Mouse (Mus musculus): ENCODE data around the gene Prrx1. TPM values are rescaled to one million over a fixed set of nuclear protein-coding genes. Genes with fewer than 3 reads are reported as not detected.

Gene Prrx1
- polyA plus RNA-seq, 1 experiment, result 0.76 TPM

- Histone ChIP-seq H3K4me1 (ENCODE audit: control insufficient read depth, insufficient read depth, insufficient read length, low read length) (peaks cover 3% of the 10 kb centered on the region; the same call in 1 of the 2 replicates), H3K36me3 (ENCODE audit: control insufficient read depth, insufficient read depth, low read length) (no peaks in the 10 kb centered on the region), H3K4me3 (ENCODE audit: low read depth, low read length) (no peak overlapping the region), H3K27me3 (ENCODE audit: control insufficient read depth, insufficient read depth, low read length) (no peaks in the 10 kb centered on the region), H3K27ac (ENCODE audit: insufficient read depth, low read depth, low read length) (no peak overlapping the region)
- TF ChIP-seq POLR2A (IDR thresholded peaks at IDR 0.05; ENCODE audit: low read depth, low read length) (no peak), CTCF (IDR thresholded peaks at IDR 0.05; ENCODE audit: extremely low read depth, insufficient read length, insufficient replicate concordance, low read depth, low read length) (no peak)
- 47% methylated on average over 2 of the region's 2 CpGs for WGBS
Observed at GRCm38 (mm10) chr1:163337821-163338220, 24.3 kb upstream of the Prrx1 start.

- no peaks in the 10 kb centered on the region for H3K36me3 ChIP-seq (ENCODE audit: control insufficient read depth, insufficient read depth, low read length)
- no peaks in the 10 kb centered on the region for H3K27me3 ChIP-seq (ENCODE audit: control insufficient read depth, insufficient read depth, low read length)
- TF ChIP-seq POLR2A (IDR thresholded peaks at IDR 0.05; ENCODE audit: low read depth, low read length) (no peak), CTCF (IDR thresholded peaks at IDR 0.05; ENCODE audit: extremely low read depth, insufficient read length, insufficient replicate concordance, low read depth, low read length) (no peak)
- WGBS, result 66% methylated on average over 2 of the region's 2 CpGs
- no peaks in the 10 kb centered on the region for H3K4me1 ChIP-seq (ENCODE audit: control insufficient read depth, insufficient read depth, insufficient read length, low read length)
- H3K4me3 ChIP-seq (ENCODE audit: low read depth, low read length), result no peak overlapping the region
- no peak overlapping the region for H3K27ac ChIP-seq (ENCODE audit: insufficient read depth, low read depth, low read length)
Observed at GRCm38 (mm10) chr1:163327279-163327678, 13.8 kb upstream of the Prrx1 start.

GRCm38 (mm10) chr1:163319669-163320571, 6.4 kb upstream of the Prrx1 start:
- Histone ChIP-seq H3K36me3 (ENCODE audit: control insufficient read depth, insufficient read depth, low read length) (no peaks in the 10 kb centered on the region), H3K4me3 (ENCODE audit: low read depth, low read length) (no peak overlapping the region), H3K4me1 (ENCODE audit: control insufficient read depth, insufficient read depth, insufficient read length, low read length) (no peaks in the 10 kb centered on the region), H3K27ac (ENCODE audit: insufficient read depth, low read depth, low read length) (no peak overlapping the region), H3K27me3 (ENCODE audit: control insufficient read depth, insufficient read depth, low read length) (peaks cover 17% of the 10 kb centered on the region)
- TF ChIP-seq CTCF (IDR thresholded peaks at IDR 0.05; ENCODE audit: extremely low read depth, insufficient read length, insufficient replicate concordance, low read depth, low read length) (no peak), POLR2A (IDR thresholded peaks at IDR 0.05; ENCODE audit: low read depth, low read length) (no peak)
- 62% methylated on average over 3 of the region's 3 CpGs for WGBS

- 8% methylated on average over 1 of the region's 1 CpGs for WGBS
- Histone ChIP-seq H3K4me1 (ENCODE audit: control insufficient read depth, insufficient read depth, insufficient read length, low read length) (peaks cover 7% of the 10 kb centered on the region), H3K4me3 (ENCODE audit: low read depth, low read length) (no peak overlapping the region), H3K27ac (ENCODE audit: insufficient read depth, low read depth, low read length) (no peak overlapping the region), H3K27me3 (ENCODE audit: control insufficient read depth, insufficient read depth, low read length) (peaks cover 46% of the 10 kb centered on the region), H3K36me3 (ENCODE audit: control insufficient read depth, insufficient read depth, low read length) (no peaks in the 10 kb centered on the region)
- TF ChIP-seq POLR2A (IDR thresholded peaks at IDR 0.05; ENCODE audit: low read depth, low read length), result no peak
- no peak for TF ChIP-seq CTCF (IDR thresholded peaks at IDR 0.05; ENCODE audit: extremely low read depth, insufficient read length, insufficient replicate concordance, low read depth, low read length)
Observed at GRCm38 (mm10) chr1:163316920-163317319, 3.4 kb upstream of the Prrx1 start.

- Histone ChIP-seq H3K36me3 (ENCODE audit: control insufficient read depth, insufficient read depth, low read length) (no peaks in the 10 kb centered on the region), H3K4me3 (ENCODE audit: low read depth, low read length) (no peak overlapping the region), H3K27ac (ENCODE audit: insufficient read depth, low read depth, low read length) (no peak overlapping the region), H3K4me1 (ENCODE audit: control insufficient read depth, insufficient read depth, insufficient read length, low read length) (peaks cover 10% of the 10 kb centered on the region), H3K27me3 (ENCODE audit: control insufficient read depth, insufficient read depth, low read length) (peaks cover 64% of the 10 kb centered on the region)
- TF ChIP-seq POLR2A (IDR thresholded peaks at IDR 0.05; ENCODE audit: low read depth, low read length), result no peak
- 5% methylated on average over 23 of the region's 23 CpGs for WGBS
Observed at GRCm38 (mm10) chr1:163314829-163315301, 1.4 kb upstream of the Prrx1 start.

- H3K36me3 ChIP-seq (ENCODE audit: control insufficient read depth, insufficient read depth, low read length), result no peaks in the 10 kb centered on the region
- H3K27ac ChIP-seq (ENCODE audit: insufficient read depth, low read depth, low read length), result no peak overlapping the region
- H3K4me3 ChIP-seq (ENCODE audit: low read depth, low read length), result no peak overlapping the region
- H3K4me1 ChIP-seq (ENCODE audit: control insufficient read depth, insufficient read depth, insufficient read length, low read length), result peaks cover 10% of the 10 kb centered on the region
- WGBS, result 1% methylated on average over 21 of the region's 21 CpGs
- peaks cover 72% of the 10 kb centered on the region for H3K27me3 ChIP-seq (ENCODE audit: control insufficient read depth, insufficient read depth, low read length)
- TF ChIP-seq CTCF (IDR thresholded peaks at IDR 0.05; ENCODE audit: extremely low read depth, insufficient read length, insufficient replicate concordance, low read depth, low read length), result no peak
- no peak for TF ChIP-seq POLR2A (IDR thresholded peaks at IDR 0.05; ENCODE audit: low read depth, low read length)
Observed at GRCm38 (mm10) chr1:163313921-163314725, 613 bp upstream of the Prrx1 start.

Data from small intestine, adult 2 months (tissue).